Mouse (Mus musculus): ENCODE measurements around the gene Ercc1. TPM values are rescaled to one million over a fixed set of nuclear protein-coding genes. Genes with fewer than 3 reads are reported as not detected.
A peak's percentile ranks its signal among the peaks of the same experiment; 100 is the strongest.

Gene Ercc1
- polyA plus RNA-seq, 1 experiment from 2014 or later: 32.8 TPM

GRCm38 (mm10) chr7:19381377-19382165 is 37.0 kb downstream of the Ercc1 start, which contains the start of gene Ercc2:
Gene Ercc2 (plus strand): TSS chr7:19382010.
- WGBS: 5% methylated on average over 44 of the region's 48 CpGs
- H3K4me3 ChIP-seq (ENCODE audit: low read depth, low read length): peak within 1 kb of the TSS; percentile 77
- peak within 1 kb of the TSS; percentile 74 for H3K4me2 ChIP-seq (replicated peaks; ENCODE audit: low read depth)
- H3K9ac ChIP-seq (ENCODE audit: low read length): peak within 1 kb of the TSS; percentile 79
- ATAC-seq (ENCODE audit: low FRiP score, low TSS enrichment): peak; percentile 94
- no peaks in the 10 kb centered on the region for H3K9me3 ChIP-seq (ENCODE audit: control insufficient read depth, low read length)
- no peak for TF ChIP-seq EP300 (optimal IDR thresholded peaks at IDR 0.05)
- TF ChIP-seq CTCF (IDR thresholded peaks at IDR 0.05; ENCODE audit: low read depth): 0 out of 2 replicates have a peak, but pooled peaks have one; percentile 11
- peak; percentile 99 for DNase-seq (ENCODE audit: low spot score)
- peak within 1 kb of the TSS; percentile 53; the same call in 1 of the 2 replicates for H3K27ac ChIP-seq (replicated peaks)
- peaks cover 4% of the 10 kb centered on the region; the same call in 1 of the 2 replicates for H3K36me3 ChIP-seq (ENCODE audit: control insufficient read depth, insufficient read depth, low read length)
- no peaks in the 10 kb centered on the region for H3K27me3 ChIP-seq (ENCODE audit: control insufficient read depth, insufficient read depth, low read length)
- H3K4me1 ChIP-seq (replicated peaks; ENCODE audit: control insufficient read depth, insufficient read depth): 0 out of 2 replicates have a peak, but pooled peaks cover 2% of the 10 kb centered on the region

GRCm38 (mm10) chr7:19382166-19382541 is 37.6 kb downstream of the Ercc1 start:
- Histone ChIP-seq H3K36me3 (ENCODE audit: control insufficient read depth, insufficient read depth, low read length) (peaks cover 6% of the 10 kb centered on the region; the same call in 1 of the 2 replicates), H3K9me3 (ENCODE audit: control insufficient read depth, low read length) (no peaks in the 10 kb centered on the region), H3K4me3 (ENCODE audit: low read depth, low read length) (peak overlapping the region; percentile 77), H3K27me3 (ENCODE audit: control insufficient read depth, insufficient read depth, low read length) (no peaks in the 10 kb centered on the region), H3K4me2 (replicated peaks; ENCODE audit: low read depth) (peak overlapping the region; percentile 74), H3K9ac (ENCODE audit: low read length) (peak overlapping the region; percentile 79), H3K27ac (replicated peaks) (peak overlapping the region; percentile 53; the same call in 1 of the 2 replicates), H3K4me1 (replicated peaks; ENCODE audit: control insufficient read depth, insufficient read depth) (0 out of 2 replicates have a peak, but pooled peaks cover 2% of the 10 kb centered on the region)
- DNase-seq (ENCODE audit: low spot score) (no peak), ATAC-seq (ENCODE audit: low FRiP score, low TSS enrichment) (peak; percentile 67)
- no peak for TF ChIP-seq EP300 (optimal IDR thresholded peaks at IDR 0.05)
- TF ChIP-seq CTCF (IDR thresholded peaks at IDR 0.05; ENCODE audit: low read depth): no peak
- 0% methylated on average over 23 of the region's 37 CpGs for WGBS

GRCm38 (mm10) chr7:19383708-19384107 is 39.1 kb downstream of the Ercc1 start:
- TF ChIP-seq EP300 (optimal IDR thresholded peaks at IDR 0.05) (no peak), CTCF (IDR thresholded peaks at IDR 0.05; ENCODE audit: low read depth) (no peak)
- Histone ChIP-seq H3K4me1 (replicated peaks; ENCODE audit: control insufficient read depth, insufficient read depth) (0 out of 2 replicates have a peak, but pooled peaks cover 2% of the 10 kb centered on the region), H3K4me3 (ENCODE audit: low read depth, low read length) (no peak overlapping the region), H3K9me3 (ENCODE audit: control insufficient read depth, low read length) (no peaks in the 10 kb centered on the region), H3K4me2 (replicated peaks; ENCODE audit: low read depth) (no peak overlapping the region), H3K27ac (replicated peaks) (no peak overlapping the region), H3K27me3 (ENCODE audit: control insufficient read depth, insufficient read depth, low read length) (no peaks in the 10 kb centered on the region), H3K36me3 (ENCODE audit: control insufficient read depth, insufficient read depth, low read length) (peaks cover 6% of the 10 kb centered on the region; the same call in 1 of the 2 replicates), H3K9ac (ENCODE audit: low read length) (no peak overlapping the region)
- no peak for ATAC-seq (ENCODE audit: low FRiP score, low TSS enrichment)
- DNase-seq (ENCODE audit: low spot score): no peak
- 86% methylated on average over 9 of the region's 9 CpGs for WGBS

GRCm38 (mm10) chr7:19388699-19389413 is 44.3 kb downstream of the Ercc1 start:
- H3K9ac ChIP-seq (ENCODE audit: low read length): no peak overlapping the region
- 79% methylated on average over 9 of the region's 10 CpGs for WGBS
- no peak overlapping the region for H3K4me3 ChIP-seq (ENCODE audit: low read depth, low read length)
- no peaks in the 10 kb centered on the region for H3K4me1 ChIP-seq (replicated peaks; ENCODE audit: control insufficient read depth, insufficient read depth)
- H3K4me2 ChIP-seq (replicated peaks; ENCODE audit: low read depth): no peak overlapping the region
- no peak for ATAC-seq (ENCODE audit: low FRiP score, low TSS enrichment)
- H3K27me3 ChIP-seq (ENCODE audit: control insufficient read depth, insufficient read depth, low read length): no peaks in the 10 kb centered on the region
- peaks cover 38% of the 10 kb centered on the region for H3K36me3 ChIP-seq (ENCODE audit: control insufficient read depth, insufficient read depth, low read length)
- no peaks in the 10 kb centered on the region for H3K9me3 ChIP-seq (ENCODE audit: control insufficient read depth, low read length)
- no peak for DNase-seq (ENCODE audit: low spot score)
- TF ChIP-seq EP300 (optimal IDR thresholded peaks at IDR 0.05) (no peak), CTCF (IDR thresholded peaks at IDR 0.05; ENCODE audit: low read depth) (no peak)
- no peak overlapping the region for H3K27ac ChIP-seq (replicated peaks)

GRCm38 (mm10) chr7:19394484-19394883 is 49.9 kb downstream of the Ercc1 start:
- Histone ChIP-seq H3K27ac (replicated peaks) (no peak overlapping the region), H3K9ac (ENCODE audit: low read length) (no peak overlapping the region), H3K4me3 (ENCODE audit: low read depth, low read length) (no peak overlapping the region), H3K4me2 (replicated peaks; ENCODE audit: low read depth) (no peak overlapping the region), H3K4me1 (replicated peaks; ENCODE audit: control insufficient read depth, insufficient read depth) (no peaks in the 10 kb centered on the region), H3K27me3 (ENCODE audit: control insufficient read depth, insufficient read depth, low read length) (no peaks in the 10 kb centered on the region), H3K9me3 (ENCODE audit: control insufficient read depth, low read length) (no peaks in the 10 kb centered on the region), H3K36me3 (ENCODE audit: control insufficient read depth, insufficient read depth, low read length) (peaks cover 45% of the 10 kb centered on the region)
- ATAC-seq (ENCODE audit: low FRiP score, low TSS enrichment) (no peak), DNase-seq (ENCODE audit: low spot score) (no peak)
- WGBS: 77% methylated on average over 8 of the region's 8 CpGs
- TF ChIP-seq EP300 (optimal IDR thresholded peaks at IDR 0.05): no peak

Data from stomach, postnatal 0 days (tissue).